Mouse (Mus musculus) C2C12 (cell line): Measurements from ENCODE around the gene Nxph1. TPM values are rescaled to one million over a fixed set of nuclear protein-coding genes. Genes with fewer than 3 reads are reported as not detected.

Source experiments
- H3K27me3 ChIP-seq: one replicate; pipeline ENCODE4 v1.6.1; 2011; ENCODE audit not compliant: control insufficient read depth, insufficient read depth, insufficient read length
- H3K36me3 ChIP-seq: one replicate; pipeline ENCODE4 v1.6.1; 2011; ENCODE audit not compliant: control insufficient read depth, insufficient read depth
- H3K4me3 ChIP-seq: one replicate; pipeline ENCODE4 v1.5.1; 2011; ENCODE audit warnings: mild to moderate bottlenecking, control low read depth; ENCODE audit not compliant: poor library complexity, insufficient read depth, severe bottlenecking
- H3K79me2 ChIP-seq: one replicate; pipeline ENCODE4 v1.6.1; 2011; ENCODE audit not compliant: control insufficient read depth, insufficient read depth
- H3K79me3 ChIP-seq: one replicate; pipeline ENCODE4 v1.6.1; 2011; ENCODE audit warnings: low read depth, control low read depth
- H3ac ChIP-seq: one replicate; pipeline ENCODE3; 2011; ENCODE audit warnings: low read depth; ENCODE audit not compliant: control insufficient read depth, insufficient read length
- CEBPB ChIP-seq: IDR thresholded peaks from one replicate; pipeline ENCODE4 v1.6.1; 2011; ENCODE audit warnings: low read depth, mild to moderate bottlenecking, control low read depth, moderate library complexity
- CTCF ChIP-seq: IDR thresholded peaks from one replicate; pipeline ENCODE4 v1.5.1; 2011; ENCODE audit not compliant: control insufficient read depth, insufficient read depth, insufficient read length
- FOSL1 ChIP-seq: IDR thresholded peaks from one replicate; pipeline ENCODE4 v1.8.0; 2011; ENCODE audit warnings: mild to moderate bottlenecking, low read length; ENCODE audit not compliant: poor library complexity, insufficient read depth, severe bottlenecking
- MAX ChIP-seq: IDR thresholded peaks from one replicate; pipeline ENCODE4 v1.6.1; 2011; ENCODE audit warnings: mild to moderate bottlenecking, control low read depth
- MYOD1 ChIP-seq: IDR thresholded peaks from one replicate; pipeline ENCODE4 v1.6.1; 2011; ENCODE audit warnings: low read depth; ENCODE audit not compliant: control insufficient read depth, insufficient read length
- MYOG ChIP-seq: IDR thresholded peaks from one replicate; pipeline ENCODE4 v1.6.1; 2011; ENCODE audit not compliant: control insufficient read depth, insufficient read length; ENCODE audit errors: extremely low read depth
- USF1 ChIP-seq: IDR thresholded peaks from one replicate; pipeline ENCODE4 v1.6.1; 2011; ENCODE audit warnings: low read depth, mild to moderate bottlenecking, control low read depth, moderate library complexity
- polyA plus RNA-seq: library from polyadenylated mRNA; unstranded; fragments of >200 nt; fragmentation: generic; extraction: Trizol; gene quantifications from one replicate; pipeline ENCODE4 v1.2.1, GENCODE M21; 2012; ENCODE audit warnings: missing spikeins

Nxph1 gene
- polyA plus RNA-seq, 1 experiment: not detected

- Histone ChIP-seq H3K79me2 (no peaks in the 10 kb centered on the region), H3K4me3 (no peak overlapping the region), H3K79me3 (no peaks in the 10 kb centered on the region), H3K36me3 (no peaks in the 10 kb centered on the region), H3ac (no peak overlapping the region), H3K27me3 (no peaks in the 10 kb centered on the region)
- TF ChIP-seq USF1 (no peak), CEBPB (no peak), CTCF (no peak), MYOG (no peak), MYOD1 (no peak), MAX (no peak), FOSL1 (no peak)
Measured at GRCm38 (mm10) chr6:8957529-8957887, 9.3 kb downstream of the Nxph1 start.

- H3K36me3 ChIP-seq: no peaks in the 10 kb centered on the region
- no peaks in the 10 kb centered on the region for H3K27me3 ChIP-seq
- TF ChIP-seq CTCF: no peak
- no peak for TF ChIP-seq MYOD1
- no peak for TF ChIP-seq CEBPB
- no peak for TF ChIP-seq MAX
- TF ChIP-seq FOSL1: no peak
- no peak for TF ChIP-seq MYOG
- no peak for TF ChIP-seq USF1
- no peak overlapping the region for H3K4me3 ChIP-seq
- H3K79me2 ChIP-seq: no peaks in the 10 kb centered on the region
- H3ac ChIP-seq: no peak overlapping the region
- no peaks in the 10 kb centered on the region for H3K79me3 ChIP-seq
Measured at GRCm38 (mm10) chr6:8958081-8958919, 10.1 kb downstream of the Nxph1 start.

- Histone ChIP-seq H3K27me3 (no peaks in the 10 kb centered on the region), H3K36me3 (no peaks in the 10 kb centered on the region), H3ac (no peak overlapping the region), H3K79me3 (no peaks in the 10 kb centered on the region), H3K4me3 (no peak overlapping the region), H3K79me2 (no peaks in the 10 kb centered on the region)
- TF ChIP-seq USF1 (no peak), FOSL1 (no peak), MAX (no peak), CTCF (no peak), CEBPB (no peak), MYOG (no peak), MYOD1 (no peak)
Measured at GRCm38 (mm10) chr6:8959810-8960209, 11.6 kb downstream of the Nxph1 start.

GRCm38 (mm10) chr6:8970576-8970975, 22.3 kb downstream of the Nxph1 start:
- no peaks in the 10 kb centered on the region for H3K27me3 ChIP-seq
- H3K36me3 ChIP-seq: no peaks in the 10 kb centered on the region
- TF ChIP-seq MAX (no peak), CTCF (no peak), CEBPB (no peak), MYOD1 (no peak), USF1 (no peak), MYOG (no peak), FOSL1 (no peak)
- no peak overlapping the region for H3ac ChIP-seq
- no peaks in the 10 kb centered on the region for H3K79me2 ChIP-seq
- H3K4me3 ChIP-seq: no peak overlapping the region
- H3K79me3 ChIP-seq: no peaks in the 10 kb centered on the region

GRCm38 (mm10) chr6:8979237-8979871, 31.1 kb downstream of the Nxph1 start:
- H3ac ChIP-seq: no peak overlapping the region
- H3K79me3 ChIP-seq: no peaks in the 10 kb centered on the region
- H3K79me2 ChIP-seq: no peaks in the 10 kb centered on the region
- H3K4me3 ChIP-seq: no peak overlapping the region
- H3K36me3 ChIP-seq: no peaks in the 10 kb centered on the region
- TF ChIP-seq MAX (no peak), CEBPB (no peak), FOSL1 (no peak), MYOG (no peak), CTCF (no peak), USF1 (no peak), MYOD1 (no peak)
- no peaks in the 10 kb centered on the region for H3K27me3 ChIP-seq
